Mouse (Mus musculus) mouse embryonic stem cell (cell line): ENCODE results near the gene Card10.

Experiments used
- in situ Hi-C, 2 experiments: fragments of 300-500 bp; cut with MboI; formaldehyde crosslinking; loops; 1 replicate in 1 of 2; 3 replicates in 1 of 2; pipeline ENCODE4 v1.14.3; 2019 to 2020; ENCODE audit warnings: low sequenced_read_pairs in 2 of 2, low pct_unique_long_range_greater_than_20kb in 1 of 2, mixed read lengths in 1 of 2; ENCODE audit not compliant: unreplicated experiment in 1 of 2

Card10 gene

GRCm38 (mm10) chr15:78807141-78807540, 4.3 kb upstream of the Card10 start:
- in situ Hi-C loops, result no loop called here

- in situ Hi-C loops, result no loop called here
Measured at GRCm38 (mm10) chr15:78806614-78807013, 3.8 kb upstream of the Card10 start.

GRCm38 (mm10) chr15:78805351-78805750, 2.5 kb upstream of the Card10 start:
- in situ Hi-C loops, result no loop called here

- in situ Hi-C loops, result no loop called here
Measured at GRCm38 (mm10) chr15:78804326-78804725, 1.5 kb upstream of the Card10 start.

GRCm38 (mm10) chr15:78803499-78803900, 658 bp upstream of the Card10 start:
- in situ Hi-C loops, result no loop called here

- in situ Hi-C loops, result no loop called here
Measured at GRCm38 (mm10) chr15:78801971-78802741, 686 bp downstream of the Card10 start.

GRCm38 (mm10) chr15:78801571-78801970, 1.3 kb downstream of the Card10 start:
- in situ Hi-C loops, result no loop called here

GRCm38 (mm10) chr15:78799029-78799428, 3.8 kb downstream of the Card10 start:
- in situ Hi-C loops, result no loop called here

- in situ Hi-C loops, result no loop called here
Measured at GRCm38 (mm10) chr15:78797060-78797329, 5.8 kb downstream of the Card10 start.

- in situ Hi-C loops, result no loop called here
Measured at GRCm38 (mm10) chr15:78796196-78797059, 6.4 kb downstream of the Card10 start.

GRCm38 (mm10) chr15:78790990-78791389, 11.9 kb downstream of the Card10 start:
- in situ Hi-C loops, result no loop called here

- in situ Hi-C loops, result no loop called here
Measured at GRCm38 (mm10) chr15:78790451-78790850, 12.4 kb downstream of the Card10 start.

GRCm38 (mm10) chr15:78789721-78790323, 13.0 kb downstream of the Card10 start:
- in situ Hi-C loops, result no loop called here

- in situ Hi-C loops, result no loop called here
Measured at GRCm38 (mm10) chr15:78788042-78788441, 14.8 kb downstream of the Card10 start.

- in situ Hi-C loops, result no loop called here
Measured at GRCm38 (mm10) chr15:78787287-78787856, 15.5 kb downstream of the Card10 start.

- in situ Hi-C loops, result no loop called here
Measured at GRCm38 (mm10) chr15:78786411-78786818, 16.4 kb downstream of the Card10 start.

GRCm38 (mm10) chr15:78785961-78786360, 16.9 kb downstream of the Card10 start:
- in situ Hi-C loops, result no loop called here

GRCm38 (mm10) chr15:78785258-78785657, 17.6 kb downstream of the Card10 start:
- in situ Hi-C loops, result no loop called here

GRCm38 (mm10) chr15:78784520-78784919, 18.3 kb downstream of the Card10 start:
- in situ Hi-C loops, result no loop called here
